Mouse (Mus musculus): ENCODE measurements at regions not wholly inside any gene's neighbourhood (a gene's known extent, or its start where the extent isn't known, plus 50 kb on each side); places are given as distances from the start of the nearest gene placed in this dataset.

DNA sequence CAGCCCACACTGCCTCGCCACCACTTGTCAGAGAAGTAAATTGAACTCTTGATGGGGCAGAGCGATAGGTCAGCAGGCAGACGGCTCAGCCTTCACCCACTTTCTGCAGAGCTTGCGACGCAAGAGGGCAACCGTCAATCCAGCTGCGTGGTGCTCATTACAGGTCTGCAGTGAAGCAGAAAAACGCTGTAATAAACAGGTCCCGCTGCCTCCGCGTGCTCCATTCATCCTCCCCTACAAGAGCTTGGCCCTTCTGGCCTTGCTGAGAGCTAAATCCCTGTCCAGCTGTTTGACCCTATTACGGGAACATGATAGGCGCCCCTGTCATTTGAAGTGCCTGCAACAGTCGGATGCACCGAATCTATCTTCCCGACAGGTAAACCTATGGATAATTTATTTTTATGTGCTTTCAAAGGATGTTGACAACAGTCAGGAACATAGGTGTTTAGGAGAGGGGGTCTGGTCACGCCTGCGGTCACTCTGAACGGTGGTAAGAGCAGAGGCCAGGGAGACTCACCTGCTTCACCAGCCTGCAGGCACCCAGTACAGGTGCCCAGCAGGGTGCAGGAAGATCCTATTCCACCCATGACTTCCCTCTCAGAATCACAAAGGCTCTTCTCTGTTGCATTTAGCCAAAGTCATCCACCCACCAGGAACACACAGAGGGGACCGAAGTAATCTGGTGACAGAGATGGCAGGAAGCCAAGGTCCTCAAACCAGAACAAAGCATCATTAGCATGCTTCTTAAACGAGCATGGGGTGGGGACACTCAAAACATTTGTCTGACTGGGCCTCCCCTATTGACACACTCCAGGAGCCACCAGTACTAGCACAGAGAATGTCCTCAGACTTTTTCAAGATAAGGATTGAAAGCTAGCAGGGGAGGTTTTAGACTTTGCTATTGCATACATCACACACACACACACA is 464.1 kb upstream of the Mgmt start:
- DNase-seq (ENCODE audit: low read depth, low spot score) = peak; percentile 94

DNA sequence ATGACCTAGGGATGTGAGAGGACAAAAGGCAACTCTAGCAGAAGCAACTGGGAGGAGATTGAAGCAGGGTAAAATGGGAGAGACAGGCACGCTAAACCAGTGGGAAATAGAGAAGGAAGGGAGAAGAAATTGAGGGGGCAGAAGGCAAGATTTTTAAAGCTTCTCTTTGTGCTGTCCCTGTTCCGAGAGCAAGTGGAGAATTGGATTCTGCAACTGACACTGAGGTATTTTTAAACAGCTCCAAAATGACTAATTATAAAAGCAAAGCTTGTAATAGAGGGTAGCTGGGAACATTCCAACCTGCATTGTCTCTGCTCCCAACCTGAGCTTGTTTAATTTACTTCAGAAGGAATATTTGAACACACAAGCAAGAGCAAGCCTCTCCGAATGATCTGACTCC is 460.7 kb upstream of the Mgmt start:
- DNase-seq (ENCODE audit: low read depth, low spot score) = no peak

DNA sequence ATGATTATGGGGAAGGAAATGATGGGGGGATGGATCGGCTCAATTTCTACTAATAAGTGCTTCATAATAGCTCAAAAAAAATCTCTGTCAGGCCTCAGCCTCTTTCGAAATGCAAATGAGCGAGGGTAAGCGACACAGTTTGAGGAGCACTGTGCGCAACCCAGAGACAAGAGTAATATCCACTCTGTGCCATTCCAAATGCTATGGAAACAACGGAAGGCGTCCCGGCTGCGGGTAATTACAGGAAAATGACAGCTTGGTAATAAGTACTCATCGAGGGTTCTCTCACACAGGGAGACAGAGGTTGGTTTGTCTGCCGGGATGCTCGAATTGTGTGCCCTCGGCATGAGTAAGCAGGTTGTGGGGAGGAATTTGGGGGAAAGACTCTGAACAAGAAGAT is 459.9 kb upstream of the Mgmt start:
- no peak for DNase-seq (ENCODE audit: low read depth, low spot score)

DNA sequence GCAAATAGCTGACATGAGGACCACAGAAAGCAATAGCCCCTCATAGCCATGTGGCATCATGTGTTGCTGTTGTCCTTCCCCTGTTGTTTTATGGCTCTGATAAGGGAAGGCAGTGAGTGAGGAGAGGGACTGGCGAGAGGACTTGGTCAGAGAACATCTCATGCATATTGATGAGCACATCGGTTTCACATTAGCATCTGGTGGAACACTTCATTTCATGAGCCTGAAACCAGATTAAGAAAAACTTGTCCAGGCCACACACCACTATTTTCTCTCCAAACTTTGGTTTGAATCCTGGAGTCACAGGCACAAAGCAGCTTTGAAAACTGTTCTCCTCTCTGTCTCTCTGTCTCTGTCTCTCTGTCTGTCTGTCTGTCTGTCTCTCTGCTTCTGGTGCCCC is 451.0 kb upstream of the Mgmt start:
- no peak for DNase-seq (ENCODE audit: low read depth, low spot score)

DNA sequence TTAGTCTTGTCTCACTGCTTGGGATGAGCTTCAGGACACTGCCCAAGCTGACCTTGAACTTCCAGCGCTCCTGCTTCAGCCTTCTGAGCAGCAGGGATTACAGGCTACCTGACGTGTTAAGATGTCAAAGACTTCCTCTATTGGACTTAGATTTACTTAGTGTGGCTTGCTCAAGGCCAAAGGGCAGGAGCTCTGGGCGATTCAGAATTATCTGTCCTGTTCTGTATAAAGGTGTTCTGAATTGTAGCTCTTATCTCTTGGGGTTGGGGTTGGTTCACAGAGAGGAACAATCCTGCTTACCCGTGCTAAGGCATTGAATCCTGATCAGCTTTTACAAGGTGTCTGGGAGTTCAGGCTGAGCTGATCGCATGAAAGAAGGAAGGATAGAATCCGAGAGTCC is 449.3 kb upstream of the Mgmt start:
- DNase-seq (ENCODE audit: low read depth, low spot score) = no peak

DNA sequence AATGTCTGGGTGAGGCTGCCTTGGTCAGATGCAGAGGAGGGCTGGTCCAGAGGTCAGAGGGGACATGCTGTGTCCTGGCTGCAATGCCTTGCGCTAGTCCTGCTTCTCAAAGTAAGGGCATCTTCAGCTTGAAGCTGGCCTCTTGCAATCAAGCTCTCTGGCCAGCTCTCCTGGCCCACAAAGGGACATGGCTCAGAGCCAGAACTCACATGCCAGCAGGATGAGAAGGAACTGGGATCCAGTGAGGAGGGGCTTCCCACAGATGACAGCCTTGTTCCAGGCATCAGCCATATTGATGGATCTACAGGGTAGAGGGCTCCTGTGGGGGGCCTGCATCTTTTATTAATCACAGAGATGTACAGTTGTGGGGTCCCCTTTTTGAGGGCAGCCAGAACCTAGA is 445.1 kb upstream of the Mgmt start:
- DNase-seq (ENCODE audit: low read depth, low spot score) = no peak

DNA sequence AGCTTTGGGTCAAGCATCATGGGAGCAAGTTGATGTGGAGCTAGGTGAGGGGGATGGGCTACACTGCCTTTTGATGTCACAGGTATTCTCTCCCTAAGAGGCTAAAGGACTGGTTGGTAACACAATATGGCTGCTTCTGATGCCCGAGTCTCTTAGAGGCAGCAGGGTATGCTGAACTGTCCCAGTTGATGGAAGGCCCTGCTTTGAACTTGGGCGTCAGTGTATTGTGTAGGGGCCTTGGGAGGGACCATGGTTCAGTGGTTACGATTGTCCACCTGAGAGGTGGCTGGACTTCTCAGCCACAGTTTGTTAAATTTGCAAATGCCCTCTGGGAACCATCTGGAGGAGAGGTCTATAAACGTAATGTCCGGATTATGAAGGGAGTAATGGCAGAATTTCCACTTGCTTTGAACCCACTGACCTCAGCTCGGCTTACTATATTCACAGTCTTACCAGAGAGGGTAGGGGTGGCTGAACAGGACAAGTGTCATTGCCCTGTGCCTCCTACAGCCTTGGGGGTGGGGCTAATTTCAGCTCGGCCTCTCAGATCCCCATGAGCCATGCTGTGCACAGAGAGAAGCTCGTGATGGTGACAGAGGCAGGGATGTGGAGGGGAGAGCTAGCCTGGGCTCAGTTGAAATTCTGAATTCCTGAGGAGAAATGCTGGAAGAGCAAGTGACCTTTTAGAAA is 442.6 kb upstream of the Mgmt start:
- peak; percentile 7 for DNase-seq (ENCODE audit: low read depth, low spot score)

DNA sequence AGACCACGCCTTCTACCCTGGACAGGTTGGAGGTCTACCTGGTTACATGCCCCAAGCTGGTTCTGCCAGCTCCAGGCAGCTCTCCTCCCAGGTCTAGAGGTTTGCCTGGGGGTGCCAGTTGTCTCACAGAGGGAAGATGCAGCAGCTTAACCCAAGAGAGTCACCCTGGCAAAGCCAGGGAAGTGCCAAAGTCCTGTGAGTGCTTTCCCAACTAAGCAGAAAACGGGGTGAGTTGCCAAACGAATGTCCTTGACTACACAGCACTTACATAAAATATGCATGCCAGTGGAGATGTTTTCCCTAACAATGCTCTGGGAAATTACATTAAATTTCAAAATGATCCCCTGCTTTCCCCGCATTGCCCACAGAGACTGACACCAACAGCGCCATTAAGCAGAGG is 441.9 kb upstream of the Mgmt start:
- no peak for DNase-seq (ENCODE audit: low read depth, low spot score)

DNA sequence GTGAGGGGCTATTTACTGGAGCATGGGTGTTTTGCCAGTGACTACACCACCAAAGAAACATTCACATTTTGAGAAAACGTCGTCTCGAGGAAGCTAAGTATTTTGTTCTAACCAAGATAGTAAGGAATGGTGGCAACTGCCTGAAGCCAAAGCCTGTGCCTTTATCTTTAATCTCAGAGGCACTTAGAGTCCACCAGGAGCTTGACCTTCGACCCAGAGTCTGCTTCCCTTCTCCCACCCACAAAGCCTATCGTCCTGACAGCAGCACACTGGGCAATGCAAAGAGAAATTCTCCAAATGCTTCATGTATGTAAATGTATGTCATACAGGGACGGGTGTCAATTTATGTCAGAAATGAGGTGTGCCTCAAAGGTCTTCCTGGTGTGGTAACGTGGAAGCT is 437.2 kb upstream of the Mgmt start:
- no peak for DNase-seq (ENCODE audit: low read depth, low spot score)

DNA sequence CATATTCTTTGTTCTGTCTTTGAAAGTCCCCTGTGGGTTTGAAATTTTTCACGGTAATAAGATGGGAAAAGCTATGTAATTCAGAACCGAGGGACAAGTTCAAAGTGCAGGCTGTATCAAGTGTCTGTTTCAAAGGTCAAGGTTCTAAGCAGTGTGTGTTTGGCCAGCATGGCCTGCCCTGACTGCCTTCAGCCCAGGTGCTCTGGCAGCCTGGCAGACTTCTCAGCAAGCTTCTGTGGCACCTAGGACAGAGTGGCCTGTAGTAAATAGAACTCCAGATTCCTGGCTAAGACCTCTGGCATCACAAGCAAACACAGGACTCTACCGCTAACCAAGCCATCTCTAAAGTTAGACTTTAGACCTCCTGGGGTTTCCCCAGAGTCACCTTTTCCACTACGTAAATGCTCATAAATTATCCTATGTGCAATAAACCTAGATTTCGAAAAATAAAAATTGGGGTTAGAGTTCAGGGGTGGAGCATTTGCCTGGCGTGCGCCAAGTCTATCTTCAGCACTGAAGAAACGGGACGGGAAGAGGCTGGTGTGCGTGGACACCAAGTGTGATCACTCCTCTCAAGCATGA is 436.5 kb upstream of the Mgmt start:
- no peak for DNase-seq (ENCODE audit: low read depth, low spot score)

DNA sequence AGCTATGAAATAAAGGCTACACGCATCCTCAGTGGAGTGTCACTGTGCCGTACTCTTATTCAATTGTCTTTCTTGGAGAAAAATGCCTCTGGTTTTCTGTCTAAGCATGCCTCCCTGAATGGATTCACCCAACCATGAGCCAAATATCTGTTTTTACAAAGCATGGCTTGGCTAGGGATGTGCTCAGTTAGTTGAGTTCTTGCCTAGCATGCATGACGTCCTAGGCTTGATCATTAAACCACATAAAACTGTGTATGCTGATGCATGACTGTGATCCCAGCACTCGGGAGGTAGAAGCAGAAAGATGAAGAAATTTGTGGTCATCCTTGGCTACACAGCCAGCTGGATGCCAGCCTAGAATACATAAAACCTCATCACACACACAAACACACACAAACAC is 417.3 kb upstream of the Mgmt start:
- DNase-seq (ENCODE audit: low read depth, low spot score) = no peak

DNA sequence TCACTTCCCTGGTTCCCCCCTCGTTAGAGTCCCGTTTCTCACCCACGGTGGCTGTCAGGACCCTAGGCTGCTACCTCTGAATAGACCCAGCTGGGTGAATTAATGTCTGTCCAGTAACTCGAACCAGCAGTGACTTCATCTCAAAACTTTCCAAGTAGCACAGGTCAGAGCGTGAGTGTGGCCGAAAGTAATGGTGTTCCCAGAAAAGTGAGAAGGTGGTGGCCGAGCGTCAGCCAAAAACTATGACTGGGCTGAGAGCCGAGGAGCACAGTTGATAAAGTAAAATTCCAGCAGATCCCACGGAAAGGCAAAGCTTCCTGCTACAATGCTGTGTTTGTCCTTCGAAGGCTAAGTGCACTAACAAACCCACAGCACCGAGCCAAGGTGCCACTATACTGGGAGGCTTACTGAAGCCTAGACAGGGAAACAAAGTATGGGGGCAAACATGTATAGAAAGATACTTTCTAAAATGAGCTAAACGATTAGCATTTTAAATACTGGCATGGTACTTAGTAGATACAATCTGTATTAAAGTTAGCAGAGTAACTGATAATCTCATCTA is 413.7 kb upstream of the Mgmt start:
- no peak for DNase-seq (ENCODE audit: low read depth, low spot score)

DNA sequence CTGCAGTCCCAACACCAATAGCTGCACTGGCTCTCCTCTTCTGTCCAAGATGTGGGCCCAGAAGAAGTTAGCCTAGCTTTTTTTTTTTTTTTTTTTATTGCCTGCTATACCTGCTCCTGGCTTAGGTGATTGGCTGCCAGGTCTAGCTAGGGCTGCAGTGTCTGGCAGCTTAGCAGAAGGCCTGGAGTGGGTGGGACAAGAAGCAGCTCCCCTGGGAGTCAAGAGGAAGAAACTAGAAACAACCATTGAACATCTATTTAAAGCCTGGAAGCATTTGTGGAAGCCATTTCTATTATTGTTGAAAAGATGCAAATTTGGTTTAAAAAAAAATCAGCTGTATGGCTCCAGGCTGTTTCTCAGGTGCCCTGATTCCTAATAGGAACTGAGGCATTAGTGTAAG is 411.2 kb upstream of the Mgmt start:
- DNase-seq (ENCODE audit: low read depth, low spot score) = no peak

DNA sequence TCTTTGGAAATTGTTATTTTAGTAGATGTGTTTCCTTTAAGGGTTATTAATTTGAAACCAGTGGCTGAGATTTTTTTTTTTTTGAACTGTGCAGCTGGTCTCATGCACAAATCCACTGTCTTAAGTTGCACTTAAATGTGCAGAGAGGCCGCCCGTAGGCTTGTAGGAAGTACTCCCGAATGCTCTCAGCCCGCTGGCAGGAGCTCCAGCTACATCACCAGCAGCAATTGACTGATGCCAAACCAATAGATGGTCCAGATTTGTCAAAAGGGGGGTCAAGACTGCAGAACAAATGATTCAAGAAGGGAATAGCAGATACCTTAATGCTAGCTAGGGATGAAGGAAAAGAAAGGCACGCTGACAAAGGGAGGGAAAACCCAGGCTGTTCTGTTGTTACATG is 406.9 kb upstream of the Mgmt start:
- no peak for DNase-seq (ENCODE audit: low read depth, low spot score)

DNA sequence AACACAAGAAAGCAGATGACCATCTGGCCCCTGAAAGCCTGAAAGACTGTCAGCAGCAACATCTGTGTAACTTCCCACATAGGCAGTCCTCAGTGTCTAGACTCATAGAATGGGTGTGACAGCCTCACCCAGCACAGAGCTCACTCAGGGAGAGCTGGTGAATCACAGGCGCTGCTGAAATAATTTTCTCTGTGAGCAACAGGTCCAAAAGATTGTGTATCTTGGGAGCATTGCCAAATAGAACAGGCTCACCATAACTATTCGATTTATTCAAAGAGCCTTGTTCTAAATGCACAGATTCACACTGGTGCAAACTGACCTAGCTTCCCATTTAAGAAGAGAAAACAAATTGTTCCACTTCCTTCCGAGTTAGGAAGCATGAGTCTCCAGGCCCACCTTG is 399.6 kb upstream of the Mgmt start:
- DNase-seq (ENCODE audit: low read depth, low spot score) = no peak

DNA sequence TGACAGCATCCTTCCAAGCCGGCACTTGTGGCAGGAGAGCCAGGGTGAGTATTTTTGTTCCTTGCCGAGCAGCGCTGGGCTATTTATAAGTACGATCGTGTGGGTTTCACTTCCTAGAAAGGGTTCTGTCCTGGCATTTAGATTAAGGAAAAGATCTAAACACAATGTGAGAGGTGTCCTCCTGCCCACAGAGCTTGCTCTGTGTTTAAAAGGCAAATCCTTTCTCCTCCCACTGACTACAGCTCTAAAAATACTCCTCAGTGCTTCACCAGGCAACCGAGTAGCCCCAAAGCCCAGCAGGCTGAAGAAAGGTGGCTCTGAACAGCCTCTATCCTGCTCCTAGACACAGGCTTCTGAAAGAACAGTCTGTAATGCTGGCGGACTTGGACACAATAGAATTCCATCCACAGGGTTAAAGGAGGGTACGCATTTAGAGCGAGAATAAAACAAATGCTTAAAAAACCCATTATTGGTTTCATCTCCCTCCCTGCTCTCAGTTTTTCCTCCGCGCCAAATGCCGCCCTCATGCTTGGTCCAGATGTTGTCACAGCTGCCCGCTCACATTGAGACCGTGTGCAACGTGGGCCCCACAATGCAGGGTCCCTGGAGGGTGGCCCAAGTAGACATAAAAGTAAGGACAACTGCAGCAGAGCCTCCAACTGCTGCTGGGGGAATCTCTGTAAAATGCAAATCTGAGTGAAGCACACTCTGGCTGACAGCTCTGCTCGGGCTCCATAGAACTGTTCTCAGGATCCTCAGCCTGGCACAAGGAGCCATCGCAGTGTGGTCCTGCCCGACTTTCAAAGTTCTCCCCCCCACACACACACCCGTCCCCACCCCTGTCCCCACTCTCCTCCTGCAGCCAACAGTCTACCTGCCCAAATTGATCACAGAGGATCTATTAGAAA is 397.8 kb upstream of the Mgmt start:
- DNase-seq (ENCODE audit: low read depth, low spot score) = no peak

DNA sequence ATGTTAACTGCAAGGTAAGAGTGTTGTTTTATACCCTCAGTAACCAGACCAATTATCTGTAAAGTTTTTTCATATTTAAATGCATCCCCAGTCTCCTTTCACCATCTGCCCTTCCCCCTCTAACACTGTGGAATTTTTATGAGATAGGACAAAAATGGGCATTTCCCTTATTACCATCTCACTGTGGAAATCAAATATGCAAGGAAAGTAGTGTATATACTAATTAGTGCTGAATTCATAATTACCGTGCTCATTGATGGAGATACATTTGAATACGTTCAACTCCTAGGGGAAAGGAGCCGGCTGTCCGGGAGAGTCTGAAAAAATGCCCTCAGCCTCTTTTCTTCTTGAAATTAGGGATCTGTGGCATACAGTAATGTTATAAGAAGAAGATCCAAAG is 394.4 kb upstream of the Mgmt start:
- no peak for DNase-seq (ENCODE audit: low read depth, low spot score)

DNA sequence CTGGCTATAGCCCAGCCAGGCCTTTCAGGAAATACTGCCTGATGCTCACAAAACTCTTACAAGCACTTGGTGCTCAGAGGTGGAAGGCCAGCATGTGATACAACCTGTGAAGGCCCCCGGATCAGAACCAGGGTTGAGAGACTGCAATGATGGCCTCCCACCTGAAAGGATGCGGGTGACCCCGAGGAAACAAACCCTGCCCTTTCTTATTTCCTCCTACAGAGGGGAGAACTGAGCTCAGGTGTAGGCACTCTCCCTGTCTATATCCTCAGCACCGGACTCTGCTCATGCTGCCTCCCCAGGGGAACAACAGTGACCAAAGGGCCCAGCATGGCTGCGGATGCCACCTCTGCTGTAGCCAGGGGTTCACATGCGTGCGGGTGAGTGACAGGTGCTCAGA is 393.3 kb upstream of the Mgmt start:
- DNase-seq (ENCODE audit: low read depth, low spot score) = no peak

DNA sequence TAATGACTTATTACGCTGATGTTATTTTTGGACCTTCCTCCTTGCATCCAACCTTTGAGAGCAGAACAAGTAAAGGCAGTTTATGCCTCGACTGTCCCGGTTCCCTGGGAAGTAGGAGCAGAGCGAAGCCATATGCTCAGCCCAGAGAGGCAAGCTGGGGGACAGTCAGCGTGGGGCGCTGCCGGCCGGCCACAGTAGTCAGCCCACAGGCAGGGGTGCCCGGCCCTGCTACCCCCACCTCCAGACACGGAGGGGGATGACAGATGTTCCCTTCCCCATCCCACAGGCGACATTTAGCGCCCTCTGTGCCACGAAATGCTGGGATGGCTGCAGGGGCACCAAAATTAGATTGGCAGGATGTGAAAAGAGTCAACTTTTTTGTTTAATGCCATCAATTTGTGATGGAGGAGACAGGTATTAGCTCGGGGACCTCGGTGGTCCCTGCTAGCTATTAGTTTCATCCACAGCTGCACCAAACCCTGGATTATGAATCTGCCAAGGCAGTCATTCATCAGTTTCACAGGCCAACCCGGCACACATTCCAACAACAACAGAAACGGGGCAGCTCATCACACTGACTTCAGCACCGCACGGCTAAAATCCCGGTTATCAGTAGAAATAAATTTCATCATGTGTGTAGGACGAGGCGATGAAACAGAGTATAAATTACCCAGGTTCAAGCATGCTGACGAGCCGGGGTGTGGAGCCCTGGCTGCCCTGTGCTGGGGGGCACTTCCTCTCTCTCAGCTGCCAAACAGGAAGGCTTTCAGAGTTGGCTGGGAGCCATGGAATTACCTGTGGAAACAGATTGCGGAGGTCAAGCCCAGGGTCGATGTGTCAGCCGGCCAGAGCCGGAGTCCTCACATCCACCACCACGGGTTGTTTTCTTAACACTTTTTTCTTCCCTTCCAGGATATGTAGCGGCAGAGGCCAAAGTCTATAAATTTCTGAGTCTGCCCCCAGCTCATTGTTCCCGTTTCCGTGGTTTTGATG is 392.3 kb upstream of the Mgmt start:
- DNase-seq (ENCODE audit: low read depth, low spot score) = no peak

DNA sequence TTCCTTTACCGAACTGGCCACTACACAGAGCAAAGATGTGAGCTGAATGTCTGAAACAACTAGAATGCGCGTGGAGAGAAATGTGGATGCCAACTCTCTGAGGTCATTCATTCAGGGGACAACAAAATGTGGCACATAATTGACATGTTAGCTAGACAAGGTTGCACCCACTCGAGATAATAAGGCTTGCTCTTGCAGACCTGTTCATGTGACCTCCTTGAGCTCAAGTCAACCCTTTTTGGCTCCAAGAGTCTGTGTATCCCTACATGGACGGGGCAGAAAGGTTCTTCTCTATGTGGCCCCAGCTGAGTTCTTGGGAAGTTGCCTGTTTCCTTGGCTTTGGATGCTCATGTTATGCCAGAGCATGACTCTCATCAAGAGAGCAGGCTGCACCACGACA is 383.0 kb upstream of the Mgmt start:
- DNase-seq (ENCODE audit: low read depth, low spot score) = no peak

All from ZHBTc4 (cell line).